Mouse (Mus musculus) brain, embryonic 18.5 days (tissue): ENCODE data around the gene Lrrc74a.

Experiments used
- DNase-seq: peaks from one replicate; pipeline ENCODE4 v3.0.0-alpha.2; 2012; ENCODE audit warnings: low read depth, low spot score

The Lrrc74a gene

DNA sequence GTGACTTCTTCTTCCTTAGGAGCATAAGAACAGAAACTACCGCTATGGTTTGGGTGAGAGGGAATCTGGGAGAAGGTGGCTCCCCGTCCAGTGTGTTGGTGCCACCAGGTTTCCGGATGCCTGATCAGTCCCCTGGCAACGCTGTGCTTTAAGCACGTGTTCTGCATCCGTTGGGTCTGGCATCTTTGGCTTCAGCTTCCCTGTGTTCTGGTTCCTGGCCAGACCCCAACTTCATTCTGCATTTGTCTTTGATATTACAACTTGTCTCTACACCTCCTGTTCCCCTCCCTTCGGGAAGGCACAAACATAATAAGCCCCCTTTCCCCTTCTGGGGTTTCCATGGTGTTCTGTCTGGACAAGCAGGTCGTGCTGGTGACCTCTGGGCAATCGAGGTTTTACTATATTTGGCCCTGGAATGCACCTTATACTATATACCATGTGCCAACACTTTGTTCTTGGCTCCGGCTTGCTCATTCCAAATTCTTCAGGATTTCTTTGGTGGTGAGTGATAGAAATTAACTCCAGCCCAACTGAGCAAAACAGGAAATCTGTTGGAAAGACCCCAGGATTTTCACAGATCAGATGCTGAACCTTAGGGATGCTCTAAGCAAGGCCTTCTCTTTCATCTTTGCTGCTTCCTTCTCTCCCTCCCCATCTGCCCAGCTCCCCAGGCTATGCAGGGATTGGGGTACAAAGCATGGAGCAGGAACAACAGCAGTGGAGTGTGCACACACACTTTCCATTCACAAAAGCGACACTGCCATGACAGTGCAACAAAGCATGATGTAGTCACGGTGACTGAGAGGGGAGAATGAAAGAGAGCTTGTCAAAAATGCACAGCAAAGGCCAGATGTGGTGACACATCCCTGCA lies 52.2 kb downstream of the Lrrc74a start:
- DNase-seq = no peak

DNA sequence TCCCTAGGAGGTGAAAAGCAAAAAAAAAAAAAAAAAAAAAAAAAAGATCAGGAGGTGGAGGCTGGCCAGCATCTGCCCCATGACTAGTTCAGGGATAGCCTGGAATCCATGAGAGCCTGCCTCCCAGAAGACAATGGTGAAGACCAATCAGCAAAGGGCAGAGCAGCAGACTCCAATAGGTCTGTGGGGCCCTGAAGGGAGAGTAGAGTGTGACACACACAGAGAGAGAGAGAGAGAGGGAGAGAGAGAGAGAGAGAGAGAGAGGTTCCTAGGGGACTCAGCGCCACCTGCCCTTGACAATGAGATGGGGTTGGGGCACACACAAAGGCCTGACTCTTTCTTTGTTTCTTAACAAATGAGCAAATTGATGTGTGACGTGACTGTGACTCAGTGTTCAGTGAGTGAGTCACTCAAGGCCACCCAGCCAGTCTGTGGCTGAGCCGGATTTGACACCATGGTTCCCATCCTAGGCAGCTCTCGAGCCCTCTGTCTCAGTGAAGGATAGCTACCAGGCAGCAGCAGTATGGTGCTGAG lies 52.9 kb downstream of the Lrrc74a start:
- no peak for DNase-seq

DNA sequence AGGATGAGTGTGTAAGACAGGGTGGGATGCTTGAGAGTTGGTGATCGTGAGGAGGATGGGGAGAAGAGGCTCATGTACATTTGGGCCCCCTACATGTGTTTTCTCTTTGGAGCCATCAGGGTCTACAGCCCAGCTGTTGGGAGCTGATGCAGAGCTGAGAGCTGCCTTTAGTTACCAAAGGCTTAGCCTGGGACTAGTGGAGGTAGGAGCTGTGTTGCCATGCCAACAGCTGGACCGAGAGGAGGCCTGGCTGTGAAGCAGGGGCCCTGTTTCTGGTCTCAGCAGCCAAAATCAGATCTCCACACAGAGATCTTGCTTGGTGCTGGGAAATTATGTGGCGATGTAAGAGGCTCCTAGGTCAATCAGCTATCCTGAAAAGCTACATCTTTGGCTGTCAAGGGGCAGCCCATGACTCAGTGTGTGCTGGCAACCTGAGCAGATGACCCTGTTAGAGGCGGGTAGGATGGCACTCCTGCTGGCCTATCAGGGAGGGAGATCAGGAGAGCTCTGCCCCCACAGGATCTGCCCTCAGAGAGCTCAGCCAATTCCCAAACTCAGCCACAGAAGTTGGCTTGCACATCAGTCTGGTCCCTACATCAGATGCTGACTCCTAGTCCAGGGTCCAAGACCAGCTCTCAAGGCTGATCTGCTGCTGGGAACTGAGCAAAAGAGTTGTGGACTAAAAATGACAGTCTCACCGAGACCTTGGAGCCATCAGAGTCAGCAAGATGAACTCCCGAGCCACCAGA lies 56.1 kb downstream of the Lrrc74a start:
- DNase-seq = no peak

DNA sequence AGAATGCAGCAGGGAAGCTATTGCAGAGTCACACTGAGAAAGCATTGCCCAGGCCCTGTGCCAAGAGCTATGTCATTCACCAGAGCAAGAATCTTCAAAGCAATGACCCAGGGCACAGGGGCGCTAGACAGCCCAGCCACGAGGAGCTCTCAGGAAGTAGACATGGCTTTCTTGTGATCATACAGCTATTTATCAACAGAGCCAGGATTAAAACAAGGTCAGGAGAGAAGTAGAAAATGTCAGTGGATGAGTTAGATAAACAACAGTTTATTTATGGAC lies 56.6 kb downstream of the Lrrc74a start:
- no peak for DNase-seq

DNA sequence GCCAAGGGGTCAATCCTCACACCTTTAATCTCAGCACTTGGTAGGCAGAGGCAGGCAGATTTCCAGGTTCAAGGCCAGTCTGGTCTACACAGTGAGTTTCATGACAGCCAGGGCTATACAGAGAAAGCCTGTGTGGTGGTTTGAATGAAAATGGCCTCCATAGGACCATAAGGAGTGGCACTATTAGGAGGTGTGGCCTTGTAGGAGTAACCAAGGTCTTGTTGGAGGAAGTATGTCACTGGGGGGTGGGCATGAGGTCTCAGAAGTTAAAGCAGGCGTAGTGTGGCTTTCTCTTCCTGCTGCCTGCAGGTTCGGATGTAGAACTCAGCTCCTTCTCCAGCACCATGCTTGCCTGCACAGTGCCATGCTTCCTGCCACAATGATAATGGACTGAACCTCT lies 57.8 kb downstream of the Lrrc74a start:
- DNase-seq = no peak

DNA sequence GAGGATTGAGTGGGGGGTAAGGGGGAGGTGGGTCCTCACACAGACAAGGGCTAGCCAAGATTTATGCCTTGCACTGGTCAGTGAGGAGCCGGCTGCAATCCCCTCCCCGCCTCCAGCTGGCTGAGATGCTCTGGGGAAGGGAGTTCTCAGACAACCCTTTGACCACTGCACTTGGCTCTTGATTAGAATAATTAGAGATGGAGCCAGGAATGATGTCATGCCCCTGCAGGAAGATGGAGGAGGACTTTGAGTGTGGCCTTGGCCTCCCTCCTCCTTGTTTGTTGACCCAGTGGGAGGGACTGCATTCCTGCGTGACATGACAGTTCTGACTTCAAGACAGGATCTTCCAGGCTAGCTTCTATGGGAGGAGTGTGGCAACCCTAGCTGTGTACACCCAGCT lies 59.7 kb downstream of the Lrrc74a start:
- no peak for DNase-seq

DNA sequence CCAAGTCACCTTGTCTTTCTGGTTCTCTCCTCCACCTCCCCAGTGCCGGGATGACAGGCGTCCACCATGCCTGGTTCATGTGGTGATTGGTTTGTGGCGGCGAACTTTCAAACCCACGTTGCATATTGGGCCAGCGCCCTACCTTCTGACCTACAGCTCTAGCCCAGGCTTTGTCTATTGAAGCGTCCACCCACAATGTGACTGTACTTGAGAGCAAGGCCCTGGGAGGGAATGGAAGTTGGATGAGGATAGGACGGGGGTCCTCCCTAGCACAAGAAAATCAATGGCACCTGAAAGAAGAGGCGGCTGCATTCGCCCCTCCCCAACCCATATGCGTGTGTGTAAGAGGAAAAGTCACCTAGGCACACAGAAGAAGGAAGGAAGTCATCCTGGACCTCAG lies 60.2 kb downstream of the Lrrc74a start:
- no peak for DNase-seq

DNA sequence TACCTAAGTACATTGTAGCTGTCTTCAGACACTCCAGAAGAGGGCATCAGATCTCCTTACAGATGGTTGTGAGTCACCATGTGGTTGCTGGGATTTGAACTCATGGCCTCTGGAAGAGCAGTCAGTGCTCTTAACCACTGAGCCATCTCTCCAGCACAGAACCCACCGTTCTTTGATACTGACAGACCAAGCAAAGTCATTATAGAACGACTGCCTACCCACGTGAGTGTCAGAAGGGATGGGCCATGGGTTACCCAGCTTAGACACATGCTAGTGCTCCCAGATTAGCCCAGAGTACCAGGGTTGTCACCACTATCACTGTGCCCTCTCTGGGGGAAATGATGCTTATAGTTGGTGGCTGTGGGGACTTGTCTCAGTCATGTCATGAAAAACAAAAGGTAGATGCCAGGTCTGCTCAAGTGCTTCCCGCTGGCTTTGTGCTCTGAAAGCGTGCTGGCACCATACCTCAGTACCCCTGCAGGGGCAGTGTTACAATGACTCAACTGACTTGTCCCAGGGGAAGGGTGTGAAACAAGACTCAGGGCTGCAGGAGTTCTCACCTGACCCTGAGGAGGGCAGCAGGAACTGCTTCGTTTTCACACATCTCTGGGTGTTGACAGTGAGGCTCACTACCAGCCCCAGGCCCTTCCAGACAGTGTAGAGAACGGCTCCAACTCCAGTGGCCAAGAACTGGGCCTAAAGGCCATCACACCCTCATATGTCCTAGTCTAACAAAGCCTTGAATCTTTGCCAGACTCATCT lies 61.1 kb downstream of the Lrrc74a start:
- no peak for DNase-seq

DNA sequence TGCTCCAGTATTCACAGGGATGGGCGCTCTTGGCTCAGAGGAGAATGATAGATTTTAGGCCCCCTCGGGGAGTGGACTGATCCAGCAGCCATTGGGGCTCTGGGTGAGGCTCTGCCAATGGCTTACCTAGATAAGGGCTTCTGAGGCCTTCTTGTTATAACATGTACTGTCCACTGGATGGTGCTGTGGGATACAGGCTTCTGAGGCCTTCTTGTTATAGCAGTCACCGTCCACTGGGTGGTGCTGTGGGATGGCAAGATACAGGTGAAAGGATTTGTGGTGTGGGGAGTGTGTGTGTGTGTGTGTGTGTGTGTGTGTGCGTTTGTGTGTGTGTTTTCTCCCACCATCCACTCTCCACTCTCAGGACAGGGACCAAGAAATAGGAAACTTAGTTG lies 61.7 kb downstream of the Lrrc74a start:
- no peak for DNase-seq

DNA sequence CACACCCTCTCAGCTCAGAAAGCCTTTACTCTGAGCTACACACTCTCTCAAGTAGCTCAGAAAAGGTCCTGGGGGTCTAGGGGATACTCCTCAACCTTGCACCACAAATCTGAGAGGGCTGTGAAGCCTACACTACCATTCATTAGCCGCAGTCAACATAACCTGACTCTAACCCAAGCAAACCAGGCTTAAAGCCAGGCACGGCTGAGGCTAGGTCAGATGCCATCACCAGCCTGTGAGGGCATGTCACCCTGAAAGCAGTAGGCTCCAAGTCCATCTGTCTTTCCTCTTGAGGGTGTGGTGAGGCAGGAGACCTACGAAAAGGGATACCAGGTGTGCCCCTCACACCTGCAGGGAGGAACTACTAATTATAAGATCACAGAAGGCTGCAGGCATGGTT lies 62.2 kb downstream of the Lrrc74a start:
- no peak for DNase-seq

DNA sequence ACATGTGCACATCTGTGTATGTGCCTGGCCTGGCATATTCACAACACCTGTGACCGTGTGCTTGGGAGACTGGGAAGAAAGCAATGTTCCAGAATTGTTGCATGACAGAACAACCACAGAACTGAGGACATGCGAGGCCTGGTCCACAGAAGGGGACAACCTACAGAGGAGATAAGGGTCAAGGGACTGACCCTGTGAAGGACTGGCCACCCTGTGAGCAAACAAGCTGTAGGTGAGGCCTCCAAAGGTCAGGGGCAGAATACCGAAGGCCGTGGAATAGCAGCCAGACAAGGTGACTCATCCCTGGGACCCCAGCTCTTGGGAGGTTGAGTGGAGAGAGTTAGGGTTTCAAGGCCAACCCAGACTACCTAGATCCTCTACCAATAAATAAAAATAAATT lies 63.6 kb downstream of the Lrrc74a start:
- DNase-seq = no peak

DNA sequence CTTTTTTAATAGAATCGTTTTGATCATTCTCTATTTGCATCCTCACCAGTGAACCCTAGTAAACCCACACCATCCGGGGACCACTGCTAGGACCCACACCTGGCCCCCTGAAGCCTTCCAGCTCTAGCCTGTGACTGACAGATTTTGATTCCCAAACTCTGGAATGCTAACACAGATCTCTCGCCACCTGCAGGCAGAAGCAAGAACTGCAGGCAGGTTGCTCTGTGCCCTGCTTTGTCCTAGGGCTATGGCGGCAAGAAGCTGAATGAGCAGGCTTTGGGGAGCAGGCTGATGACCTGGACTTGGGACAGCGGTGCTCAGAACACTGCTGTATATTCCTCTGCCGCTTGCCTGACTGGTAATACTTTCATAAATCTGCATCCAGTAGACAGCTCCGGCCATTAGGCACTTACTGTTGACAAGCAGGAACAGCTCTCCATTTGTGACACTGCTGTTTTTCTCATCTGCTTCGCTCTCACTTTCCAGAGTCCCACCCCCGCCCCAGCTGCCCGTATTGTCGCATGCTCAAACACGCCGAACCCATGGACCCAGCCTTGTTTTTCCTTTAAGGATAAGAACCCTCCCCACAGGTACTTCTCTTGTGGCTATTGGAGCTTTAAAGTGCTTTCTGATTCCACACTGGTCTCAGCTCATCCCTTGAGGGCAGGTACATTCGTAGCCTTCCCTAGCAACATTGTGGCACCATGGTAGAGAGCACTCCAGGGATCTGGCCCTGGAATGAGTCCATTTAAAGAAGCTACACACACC lies 64.8 kb downstream of the Lrrc74a start:
- no peak for DNase-seq

DNA sequence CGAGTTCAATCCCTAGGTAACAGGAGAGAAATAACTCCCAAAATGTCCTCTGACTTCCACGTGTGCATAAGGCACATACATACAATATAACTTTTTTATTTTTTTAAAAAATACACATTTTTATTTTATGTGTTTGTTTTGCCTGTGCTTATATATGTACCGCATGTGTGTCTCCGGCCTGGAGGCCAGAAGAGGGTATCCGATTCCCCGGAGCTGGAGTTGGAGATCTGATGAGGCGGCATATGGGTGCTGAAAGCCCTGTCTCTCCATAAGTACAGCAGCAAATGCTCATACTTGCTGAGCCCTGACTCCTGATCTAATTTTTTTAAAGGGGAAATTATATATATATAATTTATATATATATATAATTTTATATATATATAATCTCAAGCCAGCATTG lies 65.6 kb downstream of the Lrrc74a start:
- no peak for DNase-seq

DNA sequence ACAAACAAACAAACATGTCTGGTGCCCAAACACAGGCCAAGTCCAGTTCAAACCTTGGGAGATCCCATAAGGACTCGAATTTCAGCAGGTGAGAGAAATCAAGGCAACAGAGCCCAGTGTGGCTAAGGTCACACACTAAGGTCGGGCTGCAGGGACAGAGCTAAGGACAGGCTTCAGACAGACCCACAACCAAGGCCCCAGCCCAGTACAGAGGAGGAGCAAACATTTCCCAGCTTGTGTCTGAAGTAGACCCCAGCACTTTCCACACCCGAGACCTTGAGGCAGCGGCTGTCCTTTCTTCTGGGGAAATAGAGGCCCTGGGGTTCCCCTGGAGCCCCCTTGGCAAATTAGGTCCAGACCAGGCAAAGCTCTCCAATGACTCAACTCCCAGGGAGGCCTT lies 66.2 kb downstream of the Lrrc74a start:
- DNase-seq = no peak

DNA sequence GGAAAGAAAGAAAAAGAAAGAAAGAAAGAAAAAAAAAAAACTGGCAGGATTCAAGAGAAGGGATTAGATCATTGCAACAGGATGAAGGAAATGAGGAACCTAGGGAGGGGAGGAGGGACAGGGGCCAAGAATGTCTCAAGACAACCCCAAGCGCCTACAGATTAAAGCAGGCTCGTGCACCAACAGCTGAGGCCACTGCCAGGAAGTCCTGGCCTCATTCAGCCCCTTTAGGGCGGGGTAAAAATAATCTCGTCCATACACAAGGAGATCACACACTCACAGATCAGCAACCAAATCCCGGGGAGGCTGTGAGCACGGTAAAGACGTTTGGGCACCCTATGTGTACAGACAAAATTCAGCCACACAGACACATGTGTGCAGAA lies 66.6 kb downstream of the Lrrc74a start:
- DNase-seq = no peak

DNA sequence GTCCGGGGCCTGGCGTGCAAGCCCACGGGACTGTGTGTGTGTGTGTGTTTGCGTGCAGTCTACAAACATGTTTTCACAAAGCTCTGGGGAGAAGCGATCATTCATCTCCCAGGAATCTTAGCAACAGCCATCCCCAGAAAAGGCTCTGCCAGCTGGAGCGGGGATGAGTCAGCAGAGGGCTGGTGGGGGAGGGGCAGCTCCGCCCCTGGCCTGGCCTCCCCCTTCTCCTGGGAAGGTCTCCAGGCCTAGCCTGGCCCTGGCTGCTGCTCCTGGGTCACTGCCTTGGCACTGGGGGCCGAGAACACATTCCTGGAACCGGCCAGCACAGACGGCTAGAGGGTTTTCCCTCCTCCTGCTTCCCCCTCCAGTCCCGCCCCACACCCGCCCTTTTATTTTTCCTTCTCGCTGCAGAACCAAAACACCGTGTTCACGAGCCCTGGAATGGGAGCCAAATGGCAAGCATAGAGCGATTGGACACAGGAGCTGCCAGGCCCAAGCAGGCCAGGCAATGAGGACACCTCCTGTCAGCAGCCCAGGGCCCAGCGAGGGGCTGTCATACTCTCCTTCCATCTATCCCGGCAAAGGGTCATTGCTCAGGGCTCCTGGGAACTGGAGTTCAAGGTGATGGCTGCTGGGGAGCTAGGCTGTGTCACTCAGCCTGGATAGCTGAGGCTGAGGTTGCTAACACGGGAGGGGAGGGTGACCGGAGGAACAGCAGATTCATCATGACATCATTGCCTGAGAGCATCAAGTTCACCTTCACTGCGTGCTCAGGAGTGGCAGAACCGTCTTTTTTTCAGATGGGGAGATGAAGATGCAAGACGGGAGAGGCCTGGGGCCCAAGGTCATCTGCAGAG lies 67.2 kb downstream of the Lrrc74a start:
- no peak for DNase-seq

DNA sequence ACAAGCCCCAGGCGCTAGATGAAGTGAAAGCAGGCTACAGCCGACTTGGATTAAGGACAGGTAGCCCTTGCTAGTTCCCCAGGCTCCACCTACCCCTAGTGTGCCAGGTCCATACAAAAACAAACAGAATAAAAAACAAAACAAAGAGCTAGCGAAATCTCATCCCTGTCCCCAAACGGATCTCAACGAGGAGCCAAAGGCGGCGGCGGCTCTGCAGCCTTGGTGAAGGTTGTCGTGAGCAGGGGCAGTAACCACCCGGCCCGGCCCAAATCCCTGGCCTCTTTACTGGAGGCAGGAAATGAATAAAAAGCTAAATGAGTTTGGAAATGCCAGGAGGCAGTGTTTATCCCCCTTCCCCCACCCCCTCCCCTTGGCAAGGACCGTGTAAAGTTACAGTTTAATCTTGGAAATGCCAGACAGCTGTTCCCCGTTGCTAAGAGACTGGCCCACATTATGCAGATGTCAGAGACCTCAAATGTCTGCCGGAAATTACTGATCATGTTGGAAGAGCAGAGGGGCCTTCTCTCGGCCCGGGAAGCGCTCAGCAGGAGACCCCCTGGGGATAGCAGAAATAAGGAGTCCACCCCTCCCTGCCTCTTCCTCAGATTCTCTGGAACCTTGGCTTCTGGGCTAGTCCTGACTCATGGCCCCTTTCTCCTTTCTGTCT lies 68.0 kb downstream of the Lrrc74a start:
- DNase-seq = no peak

DNA sequence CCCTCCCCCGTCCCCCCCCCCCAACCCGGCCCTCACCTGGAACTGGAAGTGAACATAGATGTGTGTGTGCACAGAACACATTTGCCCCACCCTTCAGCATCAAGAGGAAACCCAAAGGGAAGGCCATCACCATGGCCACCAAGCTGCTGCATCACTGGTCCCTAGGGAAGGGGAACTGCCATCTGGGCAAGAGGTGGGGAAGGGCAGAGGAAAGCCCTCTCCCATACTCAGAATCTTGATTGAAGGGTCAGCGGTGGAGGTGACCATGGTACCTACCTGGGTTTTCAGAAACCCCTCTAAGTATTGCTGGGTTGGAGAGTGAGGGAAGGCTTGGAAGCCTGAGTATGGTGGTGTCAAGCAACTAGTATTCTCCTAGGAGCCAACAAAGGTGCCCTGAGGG lies 68.7 kb downstream of the Lrrc74a start:
- DNase-seq = no peak

DNA sequence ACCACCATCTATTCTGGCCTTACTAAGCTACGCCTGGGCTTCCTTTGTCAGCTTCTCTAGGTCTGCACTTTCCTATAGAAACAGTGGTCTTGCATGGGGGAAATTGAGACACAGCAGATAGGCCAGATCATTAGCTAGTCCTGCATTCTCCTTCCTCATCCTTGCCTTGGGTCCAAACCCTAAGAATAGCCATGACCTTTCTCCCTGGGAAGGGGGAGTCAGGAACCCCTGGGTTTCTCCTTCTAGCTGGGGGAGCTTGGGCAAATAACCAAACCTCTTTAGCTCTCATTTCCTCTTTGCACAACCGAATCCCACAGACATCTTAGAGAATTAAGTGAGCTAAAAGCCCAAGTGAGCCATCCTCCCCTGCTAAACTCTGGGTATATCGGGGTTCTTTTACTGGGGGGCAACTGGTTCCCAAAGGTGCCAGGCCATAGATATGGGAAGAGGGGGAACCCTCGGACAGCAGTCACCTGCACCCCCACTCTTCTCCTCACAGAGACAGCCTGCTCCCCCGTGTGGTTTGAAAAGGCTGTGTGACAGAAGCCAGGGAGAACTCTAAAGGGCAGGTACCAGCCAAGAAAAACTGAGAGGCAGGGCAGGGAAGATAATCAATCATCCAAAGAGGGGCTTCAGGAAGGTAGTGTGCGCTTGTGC lies 69.6 kb downstream of the Lrrc74a start:
- no peak for DNase-seq

DNA sequence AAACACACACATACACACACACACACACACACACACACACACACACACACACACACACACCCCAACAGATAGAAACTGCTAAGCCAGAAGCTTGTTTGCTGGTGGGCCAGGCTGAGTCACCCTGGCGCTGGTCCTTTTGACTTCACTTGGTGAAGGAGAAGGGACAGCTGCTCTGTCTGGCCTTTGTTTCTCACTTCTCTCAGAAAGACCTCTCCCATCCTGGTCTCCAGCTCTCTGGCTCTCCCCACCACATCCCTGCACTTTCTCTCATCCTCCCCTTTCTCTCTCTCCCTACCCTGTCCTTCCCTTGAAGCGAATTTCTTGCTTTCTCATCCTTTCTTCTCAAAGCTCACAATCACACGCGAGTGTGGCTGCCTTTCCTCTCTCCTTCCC lies 70.1 kb downstream of the Lrrc74a start:
- no peak for DNase-seq
